Mouse (Mus musculus) kidney, embryonic 16.5 days (tissue): ENCODE data around the gene Olfr424. TPM values are rescaled to one million over a fixed set of nuclear protein-coding genes. Genes with fewer than 3 reads are reported as not detected.

Source experiments
- ATAC-seq: fragments of 200-750 bp; cut with Nextera tagmentation; 2 replicates; pipeline ENCODE4 v1.8.0; 2017; ENCODE audit warnings: moderate TSS enrichment; ENCODE audit not compliant: low FRiP score, low TSS enrichment
- H3K27ac ChIP-seq: fragments of 300-500 bp; sonication (generic); 2 replicates; pipeline ENCODE4 v1.5.1; 2014; ENCODE audit warnings: low read length
- H3K27me3 ChIP-seq: fragments of 300-500 bp; sonication (generic); 2 replicates; pipeline ENCODE4 v1.6.1; 2014; ENCODE audit warnings: low read length, control low read depth, mixed read lengths; ENCODE audit not compliant: insufficient read depth
- H3K36me3 ChIP-seq: fragments of 300-500 bp; sonication (generic); 2 replicates; pipeline ENCODE4 v1.6.1; 2014; ENCODE audit warnings: low read length, control low read depth, mixed read lengths; ENCODE audit not compliant: insufficient read depth
- H3K4me1 ChIP-seq: fragments of 300-500 bp; sonication (generic); 2 replicates; pipeline ENCODE4 v1.6.1; 2014; ENCODE audit warnings: low read length, control low read depth, mixed read lengths; ENCODE audit not compliant: insufficient read depth
- H3K4me2 ChIP-seq: fragments of 300-500 bp; sonication (generic); replicated peaks from 2 replicates; pipeline ENCODE4 v1.6.1; 2014; ENCODE audit warnings: low read depth, low read length
- H3K4me3 ChIP-seq: fragments of 300-500 bp; sonication (generic); 2 replicates; pipeline ENCODE4 v1.5.1; 2014; ENCODE audit warnings: mild to moderate bottlenecking, low read length
- H3K9ac ChIP-seq: fragments of 300-500 bp; sonication (generic); replicated peaks from 2 replicates; pipeline ENCODE4 v1.6.1; 2014; ENCODE audit warnings: low read length
- H3K9me3 ChIP-seq: fragments of 300-500 bp; sonication (generic); 2 replicates; pipeline ENCODE4 v1.6.1; 2016; ENCODE audit warnings: low read length, control low read depth
- WGBS: fragments of 180-500 bp; shearing (Covaris S2); extraction: QIAGEN DNeasy Blood & Tissue Kit; methylation state at CpG from one replicate; pipeline ENCODE4 v1.1.7; 2014; 5-methylcytosine and 5-hydroxymethylcytosine counted together
- polyA plus RNA-seq: library from polyadenylated mRNA; unstranded; fragments of >200 nt; fragmentation: Nextera tagmentation; extraction: Ambion mirVana; gene quantifications from 2 replicates; pipeline ENCODE4 v1.2.1, GENCODE M21; 2015

The Olfr424 gene
- polyA plus RNA-seq, 1 experiment from 2014 or later, result not detected

DNA sequence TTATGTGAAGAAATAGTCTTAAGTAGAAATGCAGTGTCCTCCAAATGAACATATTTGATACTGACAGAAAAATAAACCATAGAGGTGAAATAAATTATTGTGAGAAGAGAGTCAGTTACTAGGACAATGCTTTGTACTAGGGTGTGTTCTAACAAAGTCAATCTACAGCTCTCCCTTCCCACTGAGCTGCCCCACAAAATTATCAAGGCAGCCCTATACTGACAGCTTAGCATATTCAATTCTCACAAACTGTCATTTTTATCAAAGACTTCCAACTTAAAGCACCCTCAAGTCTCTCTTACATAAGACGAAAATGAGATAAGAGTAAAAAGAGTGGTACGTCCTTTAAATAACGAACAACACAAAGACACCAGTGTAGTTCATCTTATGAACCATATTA lies 26.3 kb downstream of the Olfr424 start:
- Histone ChIP-seq H3K9me3 (no peaks in the 10 kb centered on the region), H3K9ac (no peak overlapping the region), H3K4me1 (no peaks in the 10 kb centered on the region), H3K4me2 (no peak overlapping the region), H3K4me3 (no peak overlapping the region), H3K36me3 (no peaks in the 10 kb centered on the region), H3K27ac (no peak overlapping the region), H3K27me3 (no peaks in the 10 kb centered on the region)
- no peak for ATAC-seq
- WGBS, result 89% methylated on average over 3 of the region's 3 CpGs

DNA sequence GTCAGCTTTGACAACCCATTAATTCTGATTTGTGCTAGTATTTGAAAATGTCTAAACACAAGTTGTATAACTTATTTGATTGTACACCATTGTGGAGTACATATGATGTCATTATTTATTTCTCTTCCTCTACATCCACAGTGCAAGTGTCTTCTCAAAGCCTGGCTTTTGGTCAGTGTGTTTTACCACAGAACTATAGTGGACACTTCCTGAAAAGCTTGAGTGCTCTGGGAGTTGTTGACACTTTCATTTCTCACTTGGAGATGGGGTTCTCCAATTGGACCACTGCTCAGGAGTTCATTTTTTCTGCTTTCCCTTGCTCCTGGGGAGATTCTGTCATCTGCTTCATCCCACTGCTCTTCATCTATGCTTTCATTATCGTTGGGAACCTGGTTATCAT lies 27.2 kb downstream of the Olfr424 start:
- H3K27me3 ChIP-seq, result no peaks in the 10 kb centered on the region
- H3K4me3 ChIP-seq, result no peak overlapping the region
- H3K4me1 ChIP-seq, result no peaks in the 10 kb centered on the region
- no peaks in the 10 kb centered on the region for H3K36me3 ChIP-seq
- H3K9ac ChIP-seq, result no peak overlapping the region
- H3K27ac ChIP-seq, result no peak overlapping the region
- H3K4me2 ChIP-seq, result no peak overlapping the region
- no peaks in the 10 kb centered on the region for H3K9me3 ChIP-seq
- ATAC-seq, result no peak
- WGBS, result 77% methylated on average over 1 of the region's 1 CpGs

DNA sequence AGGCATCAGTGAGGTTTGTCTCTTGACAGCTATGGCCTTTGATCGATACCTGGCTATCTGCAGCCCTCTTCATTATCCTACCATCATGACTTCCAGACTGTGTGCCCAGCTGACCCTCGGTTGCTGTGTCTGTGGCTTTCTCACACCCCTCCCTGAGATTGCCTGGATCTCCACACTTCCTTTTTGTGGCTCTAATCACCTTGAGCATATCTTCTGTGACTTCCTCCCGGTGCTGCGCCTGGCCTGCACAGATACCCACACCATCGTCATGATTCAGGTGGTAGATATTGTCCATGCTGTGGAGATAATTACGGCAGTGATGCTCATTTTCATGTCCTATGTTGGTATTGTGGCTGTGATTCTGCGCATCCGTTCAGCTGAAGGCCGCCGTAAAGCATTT lies 27.8 kb downstream of the Olfr424 start:
- ATAC-seq, result no peak
- Histone ChIP-seq H3K9ac (no peak overlapping the region), H3K4me1 (no peaks in the 10 kb centered on the region), H3K36me3 (no peaks in the 10 kb centered on the region), H3K4me3 (no peak overlapping the region), H3K4me2 (no peak overlapping the region), H3K9me3 (no peaks in the 10 kb centered on the region), H3K27me3 (no peaks in the 10 kb centered on the region), H3K27ac (no peak overlapping the region)
- WGBS, result 90% methylated on average over 10 of the region's 10 CpGs

DNA sequence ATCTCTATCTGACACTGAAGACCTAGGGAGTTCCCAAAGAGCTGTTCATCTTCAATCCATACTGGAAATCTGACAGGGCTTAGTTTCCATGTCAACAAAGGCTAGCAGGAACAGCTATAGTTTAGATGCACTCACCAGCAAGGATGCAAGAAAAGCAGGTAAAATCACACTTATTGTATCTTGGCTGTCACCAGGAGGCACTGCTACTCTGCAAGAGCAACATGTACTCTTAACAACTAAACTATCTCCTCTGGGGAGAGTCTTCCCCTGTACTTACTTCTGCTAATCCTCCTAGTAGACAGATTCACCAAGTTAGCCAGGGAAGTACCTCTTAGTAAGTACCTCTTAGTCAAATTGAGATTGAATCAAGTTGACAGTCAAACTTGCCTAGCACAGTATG lies 37.7 kb downstream of the Olfr424 start:
- no peak overlapping the region for H3K4me3 ChIP-seq

DNA sequence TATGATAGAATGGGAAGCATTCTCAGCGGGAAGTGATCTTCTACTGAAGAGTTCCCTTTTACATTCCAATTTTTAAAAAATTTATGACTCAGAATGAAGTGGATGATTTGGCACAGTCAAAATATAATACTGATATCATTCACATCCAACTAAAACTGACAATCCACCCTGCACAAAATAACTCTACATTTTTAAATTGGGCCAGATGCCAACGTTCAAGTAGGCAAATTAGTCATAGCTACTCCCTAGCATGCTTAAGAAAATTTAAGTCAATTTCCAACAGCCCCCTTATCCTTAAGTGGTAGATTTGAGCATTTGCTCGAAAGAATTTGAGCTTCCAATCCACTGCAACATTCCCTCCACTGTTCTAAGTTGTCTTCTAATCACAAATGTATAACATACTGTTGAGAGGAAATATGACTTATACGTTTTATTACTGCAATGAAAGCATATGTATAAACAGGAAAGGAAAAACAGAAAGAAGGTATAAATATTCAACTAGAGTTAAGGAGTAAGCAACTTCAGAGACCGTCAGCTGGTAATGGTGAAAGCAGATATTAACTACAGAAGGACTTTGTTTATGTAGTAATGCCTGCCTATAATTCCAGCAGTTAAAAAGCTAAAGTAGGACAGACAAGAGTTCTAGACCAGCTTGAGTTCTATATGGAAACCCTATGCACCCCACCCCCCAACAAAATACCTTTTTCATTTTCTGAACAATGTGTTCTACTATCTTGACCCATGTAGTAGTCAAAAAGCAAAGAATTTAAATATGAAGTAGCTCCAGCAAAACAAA lies 39.6 kb downstream of the Olfr424 start:
- Histone ChIP-seq H3K4me1 (no peaks in the 10 kb centered on the region), H3K9ac (no peak overlapping the region), H3K27me3 (no peaks in the 10 kb centered on the region), H3K4me2 (no peak overlapping the region), H3K9me3 (no peaks in the 10 kb centered on the region), H3K4me3 (no peak overlapping the region), H3K27ac (no peak overlapping the region), H3K36me3 (no peaks in the 10 kb centered on the region)
- no peak for ATAC-seq
- 76% methylated on average over 5 of the region's 5 CpGs for WGBS

More for the DNA sequence above, 37.7 kb downstream of the Olfr424 start:
- H3K4me2 ChIP-seq, result no peak overlapping the region
- no peak for ATAC-seq
- no peaks in the 10 kb centered on the region for H3K27me3 ChIP-seq
- no peaks in the 10 kb centered on the region for H3K9me3 ChIP-seq
- no peak overlapping the region for H3K27ac ChIP-seq
- no peaks in the 10 kb centered on the region for H3K4me1 ChIP-seq
- H3K36me3 ChIP-seq, result no peaks in the 10 kb centered on the region
- H3K9ac ChIP-seq, result no peak overlapping the region

DNA sequence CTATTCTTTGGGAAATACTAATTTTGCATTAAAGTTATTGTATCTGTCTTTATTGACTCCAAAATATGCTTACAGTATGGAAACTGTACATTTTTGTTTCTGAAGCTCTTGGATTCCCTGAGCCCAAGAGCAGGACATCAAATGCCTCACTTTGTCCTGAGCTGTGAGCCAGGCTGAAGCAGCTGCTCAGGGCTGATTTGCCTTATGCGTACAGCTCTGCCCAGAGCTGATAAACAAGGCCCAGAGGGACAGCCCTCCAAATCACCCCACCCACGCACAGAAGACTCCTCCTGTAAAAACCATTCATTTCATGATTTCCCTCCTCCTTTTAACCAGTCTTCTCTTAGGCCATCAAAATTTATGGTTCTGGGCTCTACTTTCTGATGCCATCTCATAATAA lies 40.2 kb downstream of the Olfr424 start:
- Histone ChIP-seq H3K4me3 (no peak overlapping the region), H3K9me3 (no peaks in the 10 kb centered on the region), H3K27me3 (no peaks in the 10 kb centered on the region), H3K4me1 (no peaks in the 10 kb centered on the region), H3K27ac (no peak overlapping the region), H3K9ac (no peak overlapping the region), H3K4me2 (no peak overlapping the region), H3K36me3 (no peaks in the 10 kb centered on the region)
- 34% methylated on average over 2 of the region's 2 CpGs for WGBS
- ATAC-seq, result no peak

DNA sequence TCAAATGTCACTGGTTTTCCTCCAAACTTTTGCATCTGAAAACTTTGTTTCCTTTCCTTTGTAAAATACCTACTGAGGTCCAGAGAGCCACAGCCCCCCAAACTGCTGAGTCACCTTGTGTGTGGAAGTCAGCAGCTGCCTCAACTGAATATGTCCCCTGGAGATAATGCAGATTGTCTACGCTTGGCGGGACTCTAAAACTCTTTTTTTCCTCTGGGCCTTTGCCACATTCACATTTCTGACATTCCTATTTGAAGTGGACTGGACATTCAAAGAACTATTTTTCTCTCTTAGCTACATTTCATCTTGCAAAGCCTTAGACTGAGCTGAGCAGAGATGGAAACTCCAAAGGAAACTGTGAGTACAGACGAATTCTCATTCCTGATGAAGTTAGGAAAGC lies 41.3 kb downstream of the Olfr424 start, which contains the start of gene Spta1:
Spta1 (plus strand) TSS at position 172 of the 400 bp plus-strand sequence.
- Histone ChIP-seq H3K4me3 (no peak within 1 kb of the TSS), H3K9ac (no peak within 1 kb of the TSS), H3K27me3 (no peaks in the 10 kb centered on the region), H3K36me3 (no peaks in the 10 kb centered on the region), H3K4me1 (no peaks in the 10 kb centered on the region), H3K4me2 (no peak within 1 kb of the TSS), H3K27ac (no peak within 1 kb of the TSS), H3K9me3 (no peaks in the 10 kb centered on the region)
- WGBS, result 57% methylated on average over 3 of the region's 3 CpGs
- ATAC-seq, result no peak

Other genes with a start within 250 kb of the Olfr424 start
- gene Ifi211, start 218.5 kb upstream of the Olfr424 start, polyA plus RNA-seq, result 0.33 and 0.62 TPM in 2 replicates
- 2.9 and 3.1 TPM in 2 replicates for gene Mndal, start 189.0 kb upstream of the Olfr424 start, polyA plus RNA-seq
- 0.66 and 0.92 TPM in 2 replicates for gene Ifi203, start 188.8 kb upstream of the Olfr424 start, polyA plus RNA-seq
- gene Ifi202b, start 148.8 kb upstream of the Olfr424 start, polyA plus RNA-seq, result not detected in 2 replicates
- gene Ifi205, start 99.7 kb upstream of the Olfr424 start, polyA plus RNA-seq, result 0.10 and 0.17 TPM in 2 replicates
- gene Olfr433, start 90.8 kb upstream of the Olfr424 start, polyA plus RNA-seq, result 0.05 and 0.06 TPM in 2 replicates
- not detected in 2 replicates for gene Olfr432, start 82.3 kb upstream of the Olfr424 start, polyA plus RNA-seq
- not detected in 2 replicates for gene Olfr430, start 64.9 kb upstream of the Olfr424 start, polyA plus RNA-seq
- gene Olfr429, start 47.2 kb upstream of the Olfr424 start, polyA plus RNA-seq, result not detected in 2 replicates
- not detected in 2 replicates for gene Olfr427, start 34.6 kb upstream of the Olfr424 start, polyA plus RNA-seq
- gene Olfr231, start 10.4 kb upstream of the Olfr424 start, polyA plus RNA-seq, result not detected in 2 replicates
- gene Olfr420, start 24.1 kb downstream of the Olfr424 start, polyA plus RNA-seq, result not detected in 2 replicates
- gene Spta1, start 41.3 kb downstream of the Olfr424 start, polyA plus RNA-seq, result 0.22 and 0.48 TPM in 2 replicates
- gene Olfr419, start 120.5 kb downstream of the Olfr424 start, polyA plus RNA-seq, result not detected in 2 replicates
- gene Mptx1, start 199.0 kb downstream of the Olfr424 start, polyA plus RNA-seq, result not detected in 2 replicates
- gene Olfr417, start 233.6 kb downstream of the Olfr424 start, polyA plus RNA-seq, result not detected in 2 replicates